Mouse (Mus musculus) stomach, embryonic 16.5 days (tissue): ENCODE data around the gene Selenov. TPM values are rescaled to one million over a fixed set of nuclear protein-coding genes. Genes with fewer than 3 reads are reported as not detected.
A peak's percentile ranks its signal among the peaks of the same experiment; 100 is the strongest.

Experiments used
- ATAC-seq: fragments of 200-750 bp; cut with Nextera tagmentation; 2 replicates; pipeline ENCODE4 v1.8.0; 2017; ENCODE audit warnings: moderate number of reproducible peaks, moderate TSS enrichment; ENCODE audit not compliant: insufficient read depth, low FRiP score
- H3K27ac ChIP-seq: fragments of 300-500 bp; sonication (generic); 2 replicates; pipeline ENCODE4 v1.5.1; 2014; ENCODE audit warnings: low read length
- H3K27me3 ChIP-seq: fragments of 300-500 bp; sonication (generic); 2 replicates; pipeline ENCODE4 v1.6.1; 2014; ENCODE audit warnings: low read length, control low read depth, mixed read lengths; ENCODE audit not compliant: control insufficient read depth, insufficient read depth
- H3K36me3 ChIP-seq: fragments of 300-500 bp; sonication (generic); 2 replicates; pipeline ENCODE4 v1.6.1; 2014; ENCODE audit warnings: low read length; ENCODE audit not compliant: control insufficient read depth, insufficient read depth
- H3K4me1 ChIP-seq: fragments of 300-500 bp; sonication (generic); 2 replicates; pipeline ENCODE4 v1.6.1; 2014; ENCODE audit warnings: low read length, control low read depth, mixed read lengths; ENCODE audit not compliant: control insufficient read depth, insufficient read depth
- H3K4me2 ChIP-seq: fragments of 300-500 bp; sonication (generic); 2 replicates; pipeline ENCODE4 v1.6.1; 2014; ENCODE audit warnings: low read depth, low read length, mixed read lengths
- H3K4me3 ChIP-seq: fragments of 300-500 bp; sonication (generic); replicated peaks from 2 replicates; pipeline ENCODE4 v1.5.1; 2014; ENCODE audit warnings: mild to moderate bottlenecking, low read length
- H3K9ac ChIP-seq: fragments of 300-500 bp; sonication (generic); 2 replicates; pipeline ENCODE4 v1.6.1; 2014; ENCODE audit warnings: low read length
- H3K9me3 ChIP-seq: fragments of 300-500 bp; sonication (generic); replicated peaks from 2 replicates; pipeline ENCODE4 v1.6.1; 2016; ENCODE audit warnings: low read length, control low read depth; ENCODE audit not compliant: control insufficient read depth
- WGBS: fragments of 180-500 bp; shearing (Covaris S2); extraction: QIAGEN DNeasy Blood & Tissue Kit; methylation state at CpG from one replicate; pipeline ENCODE4 v1.1.7; 2014; 5-methylcytosine and 5-hydroxymethylcytosine counted together
- polyA plus RNA-seq: library from polyadenylated mRNA; unstranded; fragments of >200 nt; fragmentation: Nextera tagmentation; extraction: Ambion mirVana; gene quantifications from 2 replicates; pipeline ENCODE4 v1.2.1, GENCODE M21; 2015

Gene Selenov
- 0.14 TPM in 1 of 2 replicates, not detected in the other for polyA plus RNA-seq

DNA sequence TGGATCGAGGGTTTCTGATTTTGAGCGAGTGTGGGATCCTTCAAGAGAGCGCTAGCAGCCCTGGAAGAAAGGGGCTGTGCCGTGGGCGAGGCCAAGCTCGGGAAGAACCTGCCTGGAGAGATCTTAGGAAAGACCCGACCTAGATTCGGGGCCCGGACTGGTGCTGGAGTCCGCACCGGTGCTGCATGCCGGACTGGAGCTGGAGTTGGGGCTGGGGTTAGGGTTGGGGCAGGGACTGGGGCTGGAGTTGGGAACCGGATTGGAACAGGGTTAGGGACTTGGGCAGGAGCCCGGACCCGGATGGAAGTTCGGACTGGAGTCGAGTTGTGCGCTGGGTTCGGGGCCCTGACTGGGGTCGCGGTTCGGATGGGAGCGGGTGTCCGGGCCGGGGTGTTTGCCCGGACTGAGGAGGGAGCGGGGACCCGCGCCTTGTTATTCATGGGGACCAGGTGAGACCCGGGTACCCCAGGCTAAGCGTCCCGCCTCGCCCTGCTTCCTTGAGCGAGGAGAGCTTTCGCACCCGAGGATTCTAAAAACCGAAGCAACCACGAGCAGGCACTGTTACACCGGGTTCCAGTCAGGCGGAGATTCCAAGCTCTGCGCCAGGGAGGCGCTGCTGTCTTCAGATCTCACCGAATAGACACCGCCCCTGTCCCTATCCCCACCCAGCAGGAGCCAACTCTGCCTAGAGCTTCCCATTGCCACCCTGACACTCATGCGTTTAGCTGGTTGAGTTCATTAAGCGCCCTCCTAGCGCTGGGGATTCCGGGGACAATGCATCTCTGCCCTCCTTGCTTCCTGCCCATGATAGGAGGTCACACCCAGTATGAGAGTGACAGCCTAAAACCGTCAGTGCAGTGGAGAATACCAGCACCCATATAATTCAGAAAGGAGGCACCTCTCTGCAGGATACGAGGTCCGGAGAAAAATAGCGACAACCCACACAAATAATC, at the start of gene Selenov:
Gene Selenov (minus strand): TSS at position 549 of the 953 bp plus-strand sequence.
- peak within 1 kb of the TSS; percentile 31 for H3K4me3 ChIP-seq
- no peak within 1 kb of the TSS for H3K27ac ChIP-seq
- H3K9me3 ChIP-seq = no peaks in the 10 kb centered on the region
- peaks cover 63% of the 10 kb centered on the region for H3K27me3 ChIP-seq
- 1% methylated on average over 52 of the region's 52 CpGs for WGBS
- peak; percentile 52; the same call in 1 of the 2 replicates for ATAC-seq
- peak within 1 kb of the TSS; percentile 57 for H3K4me2 ChIP-seq
- H3K4me1 ChIP-seq = peaks cover 5% of the 10 kb centered on the region; the same call in 1 of the 2 replicates
- peak within 1 kb of the TSS; percentile 57 for H3K9ac ChIP-seq
- no peaks in the 10 kb centered on the region for H3K36me3 ChIP-seq

DNA sequence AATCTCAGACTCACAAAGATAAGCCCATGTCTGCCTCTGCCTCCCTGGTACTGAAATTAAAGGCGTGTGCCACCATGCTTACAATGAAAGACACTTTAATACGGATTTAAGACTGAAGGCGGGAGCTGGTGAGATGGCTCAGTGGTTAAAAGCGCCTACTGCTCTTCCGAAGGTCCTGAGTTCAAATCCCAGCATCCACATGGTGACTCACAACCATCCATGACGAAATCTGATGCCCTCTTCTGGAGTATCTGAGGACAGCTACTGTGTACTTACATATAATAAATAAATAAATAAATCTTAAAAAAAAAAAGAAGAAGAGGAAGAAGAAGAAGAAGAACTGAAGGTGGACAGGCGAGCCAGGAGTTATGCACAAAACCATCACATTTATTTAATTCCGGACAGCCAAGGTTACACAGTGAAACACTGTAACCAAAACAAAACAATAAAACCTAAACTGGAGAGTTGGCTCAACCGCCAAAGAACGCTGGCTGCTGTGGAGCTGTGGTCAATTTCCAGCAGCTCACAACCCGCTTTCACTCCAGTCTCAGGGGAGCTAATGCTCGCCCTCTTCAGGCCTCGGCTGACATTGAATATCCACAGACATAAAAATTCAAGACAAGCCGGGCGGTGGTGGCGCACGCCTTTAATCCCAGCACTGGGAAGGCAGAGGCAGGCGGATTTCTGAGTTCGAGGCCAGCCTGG, 48.4 kb upstream of the Selenov start:
- H3K27ac ChIP-seq = peak overlapping the region; percentile 90
- WGBS = 73% methylated on average over 19 of the region's 19 CpGs
- peak overlapping the region; percentile 99 for H3K4me3 ChIP-seq
- no peaks in the 10 kb centered on the region for H3K36me3 ChIP-seq
- H3K9ac ChIP-seq = peak overlapping the region; percentile 76
- no peaks in the 10 kb centered on the region for H3K27me3 ChIP-seq
- ATAC-seq = no peak
- no peaks in the 10 kb centered on the region for H3K9me3 ChIP-seq
- peaks cover 10% of the 10 kb centered on the region for H3K4me1 ChIP-seq
- H3K4me2 ChIP-seq = peak overlapping the region; percentile 76

DNA sequence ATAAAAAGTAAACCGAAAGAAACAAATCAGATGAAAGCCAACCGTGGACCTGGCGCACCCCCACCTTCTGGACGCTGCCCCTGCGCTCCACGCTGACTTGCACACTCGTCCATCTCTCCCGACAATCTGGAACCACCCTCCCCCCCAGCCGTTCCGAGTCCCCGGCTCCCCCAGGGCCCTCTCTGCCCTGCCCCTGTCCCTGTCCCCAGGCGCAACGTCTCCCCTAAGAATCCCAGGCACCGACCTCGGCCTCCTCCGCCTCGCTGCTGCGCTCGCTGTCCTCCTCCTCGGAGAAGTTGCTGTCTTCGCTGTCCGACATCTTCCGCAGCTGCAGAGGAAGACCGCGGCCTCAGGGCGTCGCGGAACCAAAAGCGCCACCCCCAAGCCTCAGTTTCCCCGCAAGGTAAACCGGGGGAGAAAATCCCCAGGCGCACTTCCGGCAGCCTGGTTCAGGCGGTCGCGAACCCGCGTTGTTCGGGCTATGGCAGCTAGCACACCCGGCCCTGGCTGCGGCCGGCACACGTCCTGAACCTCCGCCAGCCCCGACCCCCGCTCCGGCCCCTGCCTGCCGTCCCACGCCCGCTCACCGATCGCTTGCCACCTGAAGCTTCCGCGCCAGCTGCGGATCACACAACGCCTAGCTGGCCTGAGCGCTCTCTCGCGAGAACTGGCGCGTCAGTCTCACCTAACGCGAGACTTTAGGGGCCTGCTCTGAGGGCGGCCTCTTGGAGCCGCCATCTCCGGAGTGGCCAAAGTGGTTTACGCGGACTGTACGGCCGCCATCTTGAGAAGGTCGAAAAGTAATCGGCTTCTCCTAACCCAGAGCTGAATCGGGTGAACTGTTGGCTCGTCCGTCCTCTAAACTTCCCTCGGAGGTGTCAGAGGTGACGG, 47.4 kb upstream of the Selenov start, which contains the start of gene Supt5:
Gene Supt5 (minus strand): TSS at position 639 of the 891 bp plus-strand sequence.
- Histone ChIP-seq H3K27ac (peak within 1 kb of the TSS; percentile 90), H3K36me3 (no peaks in the 10 kb centered on the region), H3K4me3 (peak within 1 kb of the TSS; percentile 99), H3K9ac (peak within 1 kb of the TSS; percentile 98), H3K9me3 (no peaks in the 10 kb centered on the region), H3K4me2 (peak within 1 kb of the TSS; percentile 90), H3K4me1 (peaks cover 10% of the 10 kb centered on the region), H3K27me3 (no peaks in the 10 kb centered on the region)
- ATAC-seq = peak; percentile 99
- under 1% methylated on average over 77 of the region's 77 CpGs for WGBS

DNA sequence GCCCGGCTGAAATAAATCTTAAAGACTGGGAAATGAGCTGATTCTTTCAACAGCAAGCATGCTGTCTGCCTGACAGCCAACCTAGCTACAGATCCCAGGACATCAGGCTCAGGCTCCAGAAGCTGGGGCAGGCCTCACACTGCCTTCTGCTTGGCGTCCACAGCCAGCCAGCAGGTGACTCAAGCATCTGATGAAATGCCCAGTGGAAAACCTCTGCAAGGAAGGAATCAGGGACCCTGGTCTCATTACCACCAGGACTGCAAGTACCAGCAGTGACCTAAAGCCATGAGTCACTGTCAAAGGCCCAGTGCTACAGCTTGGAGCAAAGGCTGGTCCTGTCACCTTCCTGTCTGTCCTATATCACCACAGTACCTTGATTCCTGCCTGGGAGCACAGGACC, 44.5 kb upstream of the Selenov start:
- Histone ChIP-seq H3K27me3 (no peaks in the 10 kb centered on the region), H3K4me1 (peaks cover 10% of the 10 kb centered on the region)
- WGBS = 82% methylated on average over 2 of the region's 2 CpGs

DNA sequence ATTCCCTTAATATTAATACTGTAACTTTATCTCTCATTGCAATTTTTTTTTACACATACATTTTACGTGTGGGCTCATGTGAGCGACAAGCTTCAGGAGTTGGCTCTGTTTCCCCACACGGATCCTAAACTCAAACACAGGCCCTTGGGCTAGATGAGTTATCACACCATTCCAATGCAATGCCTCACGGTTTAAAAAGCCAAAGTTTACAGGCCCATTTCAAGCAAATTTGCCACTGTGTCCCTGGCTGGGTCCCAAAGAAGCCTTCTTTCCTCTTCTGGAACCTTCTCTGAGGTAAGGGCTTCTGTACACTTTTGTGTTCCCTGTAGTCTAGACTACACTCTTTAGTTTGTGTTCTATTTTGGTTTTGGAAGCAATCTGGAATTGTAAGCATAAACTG, 43.5 kb upstream of the Selenov start:
- Histone ChIP-seq H3K27ac (no peak overlapping the region), H3K9ac (no peak overlapping the region), H3K4me1 (peaks cover 10% of the 10 kb centered on the region), H3K27me3 (no peaks in the 10 kb centered on the region), H3K4me2 (no peak overlapping the region), H3K9me3 (no peaks in the 10 kb centered on the region), H3K36me3 (peaks cover 6% of the 10 kb centered on the region; the same call in 1 of the 2 replicates), H3K4me3 (no peak overlapping the region)
- WGBS = 83% methylated on average over 4 of the region's 4 CpGs
- no peak for ATAC-seq

More for the DNA sequence above, 44.5 kb upstream of the Selenov start:
- Histone ChIP-seq H3K4me3 (no peak overlapping the region), H3K27ac (no peak overlapping the region), H3K4me2 (no peak overlapping the region), H3K36me3 (peaks cover under 1% of the 10 kb centered on the region; the same call in 1 of the 2 replicates), H3K9me3 (no peaks in the 10 kb centered on the region), H3K9ac (no peak overlapping the region)
- ATAC-seq = no peak

DNA sequence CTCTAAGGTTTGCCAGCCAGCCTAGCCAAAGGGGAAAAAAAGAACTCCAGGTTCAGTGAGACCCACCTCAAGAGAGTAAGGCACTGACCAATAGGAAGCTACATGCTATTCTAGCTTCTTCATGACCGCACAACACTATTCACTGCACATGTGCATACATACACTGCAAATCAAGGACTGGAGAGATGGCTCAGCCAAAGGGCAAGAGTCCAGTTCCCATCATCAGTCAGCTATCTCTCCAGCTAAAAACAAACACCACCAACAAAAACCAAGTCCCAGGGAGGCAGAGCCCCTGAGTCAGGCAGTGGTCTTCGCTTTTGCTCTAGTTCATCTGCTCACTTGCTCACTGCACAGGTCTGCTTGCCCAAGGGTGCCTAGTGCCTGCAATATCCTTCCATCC, 37.3 kb upstream of the Selenov start:
- Histone ChIP-seq H3K27me3 (no peaks in the 10 kb centered on the region), H3K9me3 (no peaks in the 10 kb centered on the region), H3K27ac (no peak overlapping the region), H3K4me3 (no peak overlapping the region), H3K4me2 (no peak overlapping the region), H3K36me3 (peaks cover 34% of the 10 kb centered on the region), H3K9ac (no peak overlapping the region), H3K4me1 (no peaks in the 10 kb centered on the region)
- no peak for ATAC-seq
- 90% methylated on average over 2 of the region's 2 CpGs for WGBS

DNA sequence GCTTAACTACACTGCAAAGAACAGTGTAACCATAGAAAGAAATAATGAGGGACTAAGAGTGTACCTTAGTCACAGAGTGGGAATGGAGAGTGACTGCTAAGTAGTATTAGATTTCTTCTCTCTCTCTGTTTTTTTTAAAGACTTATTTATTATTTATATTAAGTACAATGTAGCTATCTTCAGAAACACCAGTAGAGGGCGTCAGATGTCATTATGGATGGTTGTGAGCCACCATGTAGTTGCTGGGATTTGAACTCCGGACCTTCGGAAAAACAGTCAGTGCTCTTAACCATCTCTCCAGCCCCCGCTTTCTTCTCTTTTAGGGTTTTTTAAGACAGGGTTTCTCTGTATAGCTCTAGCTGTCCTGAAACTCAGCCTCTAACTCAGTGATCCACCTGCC, 35.5 kb upstream of the Selenov start:
- Histone ChIP-seq H3K4me3 (no peak overlapping the region), H3K4me1 (no peaks in the 10 kb centered on the region), H3K9me3 (no peaks in the 10 kb centered on the region), H3K4me2 (no peak overlapping the region), H3K9ac (no peak overlapping the region), H3K27me3 (no peaks in the 10 kb centered on the region), H3K27ac (no peak overlapping the region), H3K36me3 (peaks cover 50% of the 10 kb centered on the region)
- 87% methylated on average over 4 of the region's 4 CpGs for WGBS
- ATAC-seq = no peak

DNA sequence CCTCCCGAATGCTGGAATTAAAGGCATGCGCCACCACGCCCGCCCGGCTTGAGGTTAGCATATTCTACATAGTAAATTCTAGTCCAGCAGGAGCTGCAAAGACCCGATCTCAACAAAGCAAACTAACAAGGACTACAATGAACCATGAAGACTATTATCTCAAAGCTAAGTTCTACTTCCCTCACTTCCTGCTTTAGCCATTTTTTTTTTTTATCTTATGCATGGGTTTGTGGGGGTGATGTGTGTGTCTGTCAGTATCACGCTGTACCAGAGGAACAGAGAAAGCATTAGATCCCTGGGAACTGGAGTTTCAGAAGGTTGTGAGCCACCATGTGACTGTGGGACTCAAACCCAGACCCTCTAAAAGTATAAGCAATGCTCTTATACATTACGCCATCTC, 34.3 kb upstream of the Selenov start:
- no peaks in the 10 kb centered on the region for H3K27me3 ChIP-seq
- H3K36me3 ChIP-seq = peaks cover 49% of the 10 kb centered on the region
- H3K4me2 ChIP-seq = no peak overlapping the region
- ATAC-seq = no peak
- no peak overlapping the region for H3K27ac ChIP-seq
- H3K9me3 ChIP-seq = no peaks in the 10 kb centered on the region
- WGBS = 91% methylated on average over 8 of the region's 8 CpGs
- H3K4me3 ChIP-seq = no peak overlapping the region
- H3K4me1 ChIP-seq = no peaks in the 10 kb centered on the region
- no peak overlapping the region for H3K9ac ChIP-seq
